Mouse (Mus musculus): ENCODE measurements at regions not wholly inside any gene's neighbourhood (a gene's known extent, or its start where the extent isn't known, plus 50 kb on each side); places are given as distances from the start of the nearest gene placed in this dataset.

GRCm38 (mm10) chr12:80035500-80036271 is 77.1 kb downstream of the Zfp36l1 start:
- Histone ChIP-seq H3K27me3 (no peaks in the 10 kb centered on the region), H3K27ac (peak overlapping the region; percentile 44), H3K9ac (no peak overlapping the region), H3K36me3 (no peaks in the 10 kb centered on the region), H3K4me3 (no peak overlapping the region), H3K9me3 (no peaks in the 10 kb centered on the region), H3K4me1 (peaks cover 39% of the 10 kb centered on the region), H3K4me2 (no peak overlapping the region)
- WGBS: 71% methylated on average over 6 of the region's 6 CpGs
- ATAC-seq (ENCODE audit: insufficient number of reproducible peaks, insufficient read depth, low FRiP score, low TSS enrichment, low read depth): no peak

DNA sequence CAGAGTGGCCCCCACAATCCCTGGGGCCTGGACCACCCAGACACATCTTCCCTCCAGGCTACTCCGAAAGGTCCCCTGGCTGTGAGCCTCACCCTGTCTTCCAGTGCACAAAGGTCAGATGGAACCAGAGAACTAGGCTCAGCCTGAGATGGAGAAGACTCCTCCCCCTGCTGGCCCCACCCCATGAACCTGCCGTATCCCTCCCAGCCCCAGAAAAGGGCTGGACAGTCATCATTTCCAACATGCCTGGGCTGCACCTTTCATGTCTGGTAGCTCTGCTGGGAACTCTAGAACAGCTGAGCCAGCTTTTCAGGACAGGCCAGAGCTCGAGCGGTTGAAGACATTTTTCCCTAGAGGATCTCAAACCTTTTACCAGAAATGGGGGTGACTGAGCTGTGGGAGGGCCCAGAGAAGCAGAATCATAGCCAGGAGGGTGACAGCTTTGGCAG is 77.8 kb downstream of the Zfp36l1 start:
- H3K27me3 ChIP-seq: no peaks in the 10 kb centered on the region
- no peak for ATAC-seq (ENCODE audit: insufficient number of reproducible peaks, insufficient read depth, low FRiP score, low TSS enrichment, low read depth)
- WGBS: 44% methylated on average over 4 of the region's 4 CpGs
- H3K4me3 ChIP-seq: no peak overlapping the region
- H3K36me3 ChIP-seq: no peaks in the 10 kb centered on the region
- peak overlapping the region; percentile 44 for H3K27ac ChIP-seq
- H3K4me1 ChIP-seq: peaks cover 39% of the 10 kb centered on the region
- H3K9me3 ChIP-seq: no peaks in the 10 kb centered on the region
- H3K9ac ChIP-seq: no peak overlapping the region
- no peak overlapping the region for H3K4me2 ChIP-seq

GRCm38 (mm10) chr12:80034100-80034499 is 78.7 kb downstream of the Zfp36l1 start:
- peaks cover 39% of the 10 kb centered on the region for H3K4me1 ChIP-seq
- H3K27me3 ChIP-seq: no peaks in the 10 kb centered on the region
- 91% methylated on average over 5 of the region's 5 CpGs for WGBS
- no peak overlapping the region for H3K27ac ChIP-seq
- no peak overlapping the region for H3K9ac ChIP-seq
- H3K4me3 ChIP-seq: no peak overlapping the region
- H3K36me3 ChIP-seq: no peaks in the 10 kb centered on the region
- no peak overlapping the region for H3K4me2 ChIP-seq
- no peak for ATAC-seq (ENCODE audit: insufficient number of reproducible peaks, insufficient read depth, low FRiP score, low TSS enrichment, low read depth)
- H3K9me3 ChIP-seq: no peaks in the 10 kb centered on the region

- no peaks in the 10 kb centered on the region for H3K27me3 ChIP-seq
- no peak overlapping the region for H3K9ac ChIP-seq
- WGBS: 40% methylated on average over 3 of the region's 3 CpGs
- H3K4me1 ChIP-seq: peaks cover 34% of the 10 kb centered on the region
- no peak for ATAC-seq (ENCODE audit: insufficient number of reproducible peaks, insufficient read depth, low FRiP score, low TSS enrichment, low read depth)
- peak overlapping the region; percentile 22 for H3K27ac ChIP-seq
- no peak overlapping the region for H3K4me2 ChIP-seq
- no peak overlapping the region for H3K4me3 ChIP-seq
- no peaks in the 10 kb centered on the region for H3K9me3 ChIP-seq
- H3K36me3 ChIP-seq: no peaks in the 10 kb centered on the region
Measured at GRCm38 (mm10) chr12:80032520-80032919, 80.3 kb downstream of the Zfp36l1 start.

- H3K27me3 ChIP-seq: no peaks in the 10 kb centered on the region
- 82% methylated on average over 3 of the region's 3 CpGs for WGBS
- peaks cover 15% of the 10 kb centered on the region for H3K4me1 ChIP-seq
- no peak for ATAC-seq (ENCODE audit: insufficient number of reproducible peaks, insufficient read depth, low FRiP score, low TSS enrichment, low read depth)
- no peak overlapping the region for H3K9ac ChIP-seq
- no peaks in the 10 kb centered on the region for H3K36me3 ChIP-seq
- H3K4me2 ChIP-seq: no peak overlapping the region
- H3K9me3 ChIP-seq: no peaks in the 10 kb centered on the region
- H3K27ac ChIP-seq: no peak overlapping the region
- H3K4me3 ChIP-seq: no peak overlapping the region
Measured at GRCm38 (mm10) chr12:80028301-80028700, 84.5 kb downstream of the Zfp36l1 start.

- peak overlapping the region; percentile 50 for H3K4me2 ChIP-seq
- H3K4me1 ChIP-seq: peaks cover 49% of the 10 kb centered on the region
- no peaks in the 10 kb centered on the region for H3K9me3 ChIP-seq
- H3K9ac ChIP-seq: peak overlapping the region; percentile 52
- no peaks in the 10 kb centered on the region for H3K36me3 ChIP-seq
- H3K27me3 ChIP-seq: no peaks in the 10 kb centered on the region
- WGBS: 11% methylated on average over 18 of the region's 18 CpGs
- no peak for ATAC-seq (ENCODE audit: insufficient number of reproducible peaks, insufficient read depth, low FRiP score, low TSS enrichment, low read depth)
- peak overlapping the region; percentile 97 for H3K27ac ChIP-seq
- H3K4me3 ChIP-seq: no peak overlapping the region
Measured at GRCm38 (mm10) chr12:80023107-80024078, 89.4 kb downstream of the Zfp36l1 start.

DNA sequence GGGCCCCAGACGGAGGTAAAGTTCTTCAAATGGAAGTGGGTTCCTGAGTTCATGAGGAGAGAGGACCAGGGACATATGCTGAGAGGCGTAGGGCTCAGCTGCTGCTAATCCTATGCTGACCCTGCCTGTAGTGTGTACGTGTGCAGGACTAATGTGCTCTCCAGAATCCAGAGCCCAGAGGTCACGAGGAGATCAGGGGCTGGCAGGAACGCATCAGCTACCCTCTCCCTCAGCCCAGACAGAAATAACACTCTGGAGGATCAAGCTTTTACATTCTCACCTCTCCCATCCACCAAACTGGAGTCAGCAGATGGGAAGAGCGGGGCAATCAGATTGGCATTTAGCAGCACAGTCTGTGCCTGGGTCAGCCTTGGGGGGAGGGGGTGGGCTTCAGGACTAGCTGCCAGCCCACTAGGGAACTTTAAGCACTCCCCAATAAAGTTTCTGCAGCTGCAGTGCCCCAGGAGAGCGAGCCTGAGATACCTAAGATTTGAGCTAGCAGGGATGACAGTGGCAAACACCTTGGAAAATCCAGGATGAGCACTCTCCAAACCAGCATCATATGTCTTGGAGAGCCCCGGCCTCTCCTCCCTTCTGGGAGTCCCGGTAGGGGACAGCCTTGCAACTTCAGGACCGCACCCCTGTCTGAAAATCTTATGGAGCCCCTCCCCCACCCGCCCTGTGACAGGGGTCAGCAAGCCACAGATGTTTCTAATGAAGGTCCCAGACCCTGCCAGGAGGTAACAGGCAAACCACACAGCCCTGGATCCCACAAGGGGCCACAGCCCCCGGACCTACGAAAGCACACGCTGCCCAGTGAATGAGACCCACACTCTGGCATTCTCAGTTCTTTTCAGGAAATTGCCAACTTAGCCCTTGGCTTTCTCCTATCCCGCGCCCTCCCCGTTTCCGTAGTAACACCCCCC is 90.4 kb downstream of the Zfp36l1 start:
- H3K27me3 ChIP-seq: no peaks in the 10 kb centered on the region
- H3K4me3 ChIP-seq: peak overlapping the region; percentile 4; the same call in 1 of the 2 replicates
- H3K4me2 ChIP-seq: peak overlapping the region; percentile 50
- peak overlapping the region; percentile 52 for H3K9ac ChIP-seq
- H3K9me3 ChIP-seq: no peaks in the 10 kb centered on the region
- peaks cover 59% of the 10 kb centered on the region for H3K4me1 ChIP-seq
- H3K36me3 ChIP-seq: no peaks in the 10 kb centered on the region
- no peak; the same call in 1 of the 2 replicates for ATAC-seq (ENCODE audit: insufficient number of reproducible peaks, insufficient read depth, low FRiP score, low TSS enrichment, low read depth)
- H3K27ac ChIP-seq: peak overlapping the region; percentile 97
- WGBS: 10% methylated on average over 18 of the region's 18 CpGs

DNA sequence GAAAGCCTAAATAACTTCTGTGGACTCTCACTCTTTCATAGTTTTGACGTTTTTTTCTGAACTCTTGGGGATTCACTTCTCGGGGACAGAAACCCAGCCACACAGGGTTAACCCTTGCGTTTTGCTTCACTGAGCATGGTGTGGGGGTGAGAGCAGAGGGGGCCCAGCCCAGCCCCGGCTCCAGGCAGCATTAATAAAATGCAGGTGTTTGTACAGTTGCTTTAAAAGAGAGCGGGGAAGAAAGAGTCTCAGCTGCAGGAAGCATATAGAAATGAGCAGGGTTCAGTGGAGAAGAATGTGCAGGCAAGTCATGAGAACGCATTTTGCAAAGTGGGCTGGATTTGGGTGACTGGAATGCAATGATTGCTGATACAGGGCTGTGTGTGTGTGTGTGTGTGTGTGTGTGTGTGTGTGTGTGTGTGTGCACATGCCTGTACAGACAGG is 91.8 kb downstream of the Zfp36l1 start:
- WGBS: 2% methylated on average over 6 of the region's 6 CpGs
- Histone ChIP-seq H3K9ac (peak overlapping the region; percentile 51; the same call in 1 of the 2 replicates), H3K27me3 (no peaks in the 10 kb centered on the region), H3K4me1 (peaks cover 67% of the 10 kb centered on the region), H3K9me3 (no peaks in the 10 kb centered on the region), H3K4me2 (peak overlapping the region; percentile 50), H3K4me3 (no peak overlapping the region), H3K36me3 (no peaks in the 10 kb centered on the region), H3K27ac (peak overlapping the region; percentile 97)
- ATAC-seq (ENCODE audit: insufficient number of reproducible peaks, insufficient read depth, low FRiP score, low TSS enrichment, low read depth): peak; percentile 79

- H3K4me3 ChIP-seq: no peak overlapping the region
- 67% methylated on average over 8 of the region's 8 CpGs for WGBS
- H3K27ac ChIP-seq: peak overlapping the region; percentile 97
- H3K4me2 ChIP-seq: no peak overlapping the region
- no peaks in the 10 kb centered on the region for H3K36me3 ChIP-seq
- no peaks in the 10 kb centered on the region for H3K9me3 ChIP-seq
- H3K27me3 ChIP-seq: no peaks in the 10 kb centered on the region
- no peak for ATAC-seq (ENCODE audit: insufficient number of reproducible peaks, insufficient read depth, low FRiP score, low TSS enrichment, low read depth)
- H3K9ac ChIP-seq: peak overlapping the region; percentile 32; the same call in 1 of the 2 replicates
- peaks cover 76% of the 10 kb centered on the region for H3K4me1 ChIP-seq
Measured at GRCm38 (mm10) chr12:80018086-80018485, 94.7 kb downstream of the Zfp36l1 start.

DNA sequence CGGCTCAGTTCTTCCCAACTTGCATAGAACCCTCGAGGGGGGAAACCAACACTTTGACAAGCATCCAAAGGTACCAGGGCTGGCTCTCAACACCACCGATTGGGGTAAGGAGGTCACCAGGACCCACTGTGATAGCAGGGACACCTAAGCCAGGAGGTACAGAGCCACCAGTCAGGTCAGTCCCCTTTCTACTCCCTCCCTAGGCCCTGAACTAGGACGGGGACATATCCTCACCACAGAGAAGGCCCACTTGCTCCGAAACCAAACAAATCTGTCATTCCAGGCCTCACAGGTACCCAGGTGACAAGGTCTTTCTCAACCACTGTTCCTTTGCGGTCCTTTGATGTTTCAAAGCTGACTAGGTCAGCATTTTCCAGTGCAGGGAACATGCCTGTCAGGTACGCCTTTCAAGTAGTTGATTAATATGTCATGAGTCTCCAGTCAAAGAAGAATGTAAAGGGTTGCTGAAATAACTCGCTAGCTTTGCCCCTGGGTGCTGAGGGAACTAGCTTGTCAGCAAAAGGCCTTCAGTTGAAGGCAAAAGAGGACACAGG is 95.4 kb downstream of the Zfp36l1 start:
- H3K36me3 ChIP-seq: no peaks in the 10 kb centered on the region
- WGBS: 77% methylated on average over 8 of the region's 8 CpGs
- ATAC-seq (ENCODE audit: insufficient number of reproducible peaks, insufficient read depth, low FRiP score, low TSS enrichment, low read depth): no peak
- no peak overlapping the region for H3K4me2 ChIP-seq
- no peaks in the 10 kb centered on the region for H3K27me3 ChIP-seq
- H3K9me3 ChIP-seq: no peaks in the 10 kb centered on the region
- H3K4me3 ChIP-seq: no peak overlapping the region
- peaks cover 76% of the 10 kb centered on the region for H3K4me1 ChIP-seq
- H3K27ac ChIP-seq: peak overlapping the region; percentile 97
- H3K9ac ChIP-seq: no peak overlapping the region
